Mouse (Mus musculus) limb, embryonic 10.5 days (tissue): ENCODE results near the gene Zfp978. TPM values are rescaled to one million over a fixed set of nuclear protein-coding genes. Genes with fewer than 3 reads are reported as not detected.
"Not testable (repeated sequence)": the region's sequence is repeated elsewhere in the genome, so short reads cannot be mapped to it uniquely, and the experiment has no call there.

Experiments
- DNase-seq: peaks from one replicate; pipeline ENCODE4 v3.0.0-alpha.2; 2017; ENCODE audit warnings: low spot score
- H3K27ac ChIP-seq: fragments of 300-500 bp; sonication (generic); 2 replicates; pipeline ENCODE4 v1.5.1; 2016; ENCODE audit warnings: mild to moderate bottlenecking
- H3K27me3 ChIP-seq: fragments of 300-500 bp; sonication (generic); 2 replicates; pipeline ENCODE4 v1.6.1; 2016; ENCODE audit warnings: low read depth, mild to moderate bottlenecking; ENCODE audit not compliant: poor library complexity, severe bottlenecking
- H3K36me3 ChIP-seq: fragments of 300-500 bp; sonication (generic); 2 replicates; pipeline ENCODE4 v1.6.1; 2016; ENCODE audit warnings: mild to moderate bottlenecking, moderate library complexity
- H3K4me1 ChIP-seq: fragments of 300-500 bp; sonication (generic); 2 replicates; pipeline ENCODE4 v1.6.1; 2016
- H3K4me3 ChIP-seq: fragments of 300-500 bp; sonication (generic); 2 replicates; pipeline ENCODE4 v1.5.1; 2016; ENCODE audit warnings: mild to moderate bottlenecking, moderate library complexity
- H3K9me3 ChIP-seq: fragments of 300-500 bp; sonication (generic); replicated peaks from 2 replicates; pipeline ENCODE4 v1.6.1; 2016; ENCODE audit warnings: mild to moderate bottlenecking
- WGBS: fragments of 180-500 bp; shearing (Covaris S2); methylation state at CpG from one replicate; pipeline ENCODE4 v1.1.7; 2016; 5-methylcytosine and 5-hydroxymethylcytosine counted together
- polyA plus RNA-seq: library from polyadenylated mRNA; unstranded; fragments of >200 nt; fragmentation: Nextera tagmentation; extraction: Ambion mirVana; gene quantifications from 2 replicates; pipeline ENCODE4 v1.2.1, GENCODE M21; 2016

Gene Zfp978
- polyA plus RNA-seq, 1 experiment from 2014 or later: not detected

DNA sequence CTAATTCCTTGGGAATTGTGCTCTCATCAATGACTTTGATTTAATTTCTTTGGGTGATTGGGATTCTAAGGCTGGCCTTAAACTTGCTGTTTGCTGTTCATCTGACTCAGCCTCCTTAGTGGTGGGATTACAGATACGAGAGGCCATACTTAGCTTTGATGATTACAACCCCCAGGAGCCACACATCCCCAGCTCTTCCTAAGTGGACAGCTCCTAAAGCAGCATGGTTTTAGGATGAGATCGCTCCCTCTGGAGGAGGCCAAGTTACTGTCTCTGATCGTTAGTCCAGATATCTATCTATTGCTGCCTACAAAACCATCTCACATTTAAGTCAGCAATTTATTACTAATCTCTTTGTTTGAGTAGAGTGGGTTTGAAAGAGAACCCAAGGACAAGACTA is 63.3 kb downstream of the Zfp978 start:
- peaks cover 29% of the 10 kb centered on the region for H3K9me3 ChIP-seq
- WGBS: 51% methylated on average over 3 of the region's 3 CpGs
- not testable (repeated sequence) for H3K36me3 ChIP-seq, H3K27me3 ChIP-seq, H3K4me1 ChIP-seq, H3K27ac ChIP-seq, H3K4me3 ChIP-seq, DNase-seq

DNA sequence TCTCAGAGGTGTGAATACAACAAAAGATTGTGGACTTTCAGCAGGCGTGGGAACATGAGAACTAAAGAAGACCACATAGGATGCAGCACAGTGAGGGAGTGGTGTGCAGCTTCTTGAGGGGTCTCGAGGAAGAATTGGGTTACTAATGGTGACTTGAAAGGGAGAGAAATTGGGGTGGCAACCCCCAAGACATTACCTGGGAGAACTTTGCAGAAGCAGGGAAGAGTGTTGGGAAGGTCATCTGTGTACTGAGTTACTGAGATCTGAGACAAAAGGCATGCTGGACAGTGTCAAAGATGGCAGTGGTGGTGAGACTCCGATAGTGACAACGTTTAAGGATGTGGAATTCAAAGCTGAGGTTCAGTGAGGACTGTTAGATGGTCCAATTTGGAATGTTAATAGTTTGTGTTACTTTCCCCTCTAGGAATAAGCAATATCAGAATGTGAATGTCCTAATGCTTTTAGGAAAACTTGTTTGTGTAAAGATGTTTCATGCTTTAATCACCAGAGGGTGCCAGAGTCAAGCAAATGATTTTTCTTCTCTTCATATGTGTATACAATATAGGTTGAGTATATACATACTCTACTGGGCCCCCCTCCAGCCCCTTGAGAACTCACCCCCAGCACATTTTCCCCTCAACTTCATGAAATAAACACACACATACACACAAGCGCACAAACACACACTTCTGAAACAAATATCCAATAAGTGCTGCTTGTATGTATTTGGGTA is 64.7 kb downstream of the Zfp978 start:
- H3K4me1 ChIP-seq, H3K27me3 ChIP-seq, H3K27ac ChIP-seq, DNase-seq, H3K36me3 ChIP-seq, H3K4me3 ChIP-seq: not testable (repeated sequence)
- peaks cover 23% of the 10 kb centered on the region for H3K9me3 ChIP-seq
- 54% methylated on average over 5 of the region's 5 CpGs for WGBS

DNA sequence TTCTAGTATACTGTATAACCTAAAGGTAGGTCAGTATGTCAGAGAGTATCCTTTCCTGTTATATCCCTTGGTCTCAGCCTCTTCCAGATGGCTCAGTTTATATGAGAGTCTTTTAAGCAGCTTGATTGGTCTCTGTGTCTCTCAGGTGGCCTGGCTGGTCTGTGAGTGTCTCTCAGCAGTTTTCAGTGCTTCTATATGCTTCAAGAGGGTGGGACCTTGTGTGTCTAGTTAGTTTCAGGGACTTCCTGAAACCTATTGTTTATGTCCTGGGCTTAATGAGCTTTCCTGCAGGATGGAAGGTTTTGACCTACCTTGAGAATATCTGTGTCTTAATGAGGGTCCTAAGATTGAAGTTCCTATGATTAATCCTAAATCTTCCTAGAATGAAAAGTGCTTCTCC is 69.5 kb downstream of the Zfp978 start:
- peaks cover 23% of the 10 kb centered on the region for H3K9me3 ChIP-seq
- H3K36me3 ChIP-seq: no peaks in the 10 kb centered on the region
- H3K27ac ChIP-seq: no peak overlapping the region
- no peak for DNase-seq
- no peak overlapping the region for H3K4me3 ChIP-seq
- no peaks in the 10 kb centered on the region for H3K27me3 ChIP-seq
- no peaks in the 10 kb centered on the region for H3K4me1 ChIP-seq

DNA sequence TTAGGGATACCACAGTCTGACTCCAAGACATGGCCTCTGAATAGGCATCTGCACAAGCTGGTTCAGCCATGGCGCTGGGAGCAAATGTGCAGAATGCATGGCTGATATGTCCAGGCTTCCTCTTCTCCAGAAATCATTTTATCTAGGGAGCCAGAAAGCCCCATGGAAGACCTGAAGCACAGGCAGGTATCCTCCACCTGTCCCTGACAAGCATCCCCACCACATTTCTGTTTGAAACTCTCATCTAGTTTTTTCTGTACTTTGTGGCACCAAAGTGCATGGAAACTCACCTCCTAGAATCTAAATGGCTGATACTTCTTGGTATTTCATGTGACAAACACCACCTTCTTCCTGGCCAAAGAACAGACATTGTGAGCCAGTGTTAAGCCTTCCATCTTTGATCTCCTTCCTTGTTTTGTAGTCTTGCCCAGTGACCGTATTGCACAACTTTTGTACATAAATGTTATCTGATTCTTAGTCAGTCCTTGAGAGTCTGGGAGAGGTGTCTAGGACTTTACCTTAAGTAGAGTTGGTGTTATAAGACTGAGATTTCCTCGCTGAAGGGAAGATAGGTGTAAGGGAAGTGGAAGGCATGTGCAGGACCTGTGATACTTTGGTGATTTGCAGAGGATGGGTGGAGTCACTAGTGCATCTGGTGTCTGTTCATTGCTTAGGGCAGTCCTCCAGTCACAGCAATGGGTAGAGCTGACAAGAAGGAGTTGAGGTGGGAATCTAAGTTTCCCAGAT is 70.8 kb downstream of the Zfp978 start:
- DNase-seq, H3K4me1 ChIP-seq, H3K27me3 ChIP-seq, H3K4me3 ChIP-seq, H3K27ac ChIP-seq, H3K36me3 ChIP-seq: not testable (repeated sequence)
- WGBS: 84% methylated on average over 3 of the region's 3 CpGs
- peaks cover 21% of the 10 kb centered on the region for H3K9me3 ChIP-seq

DNA sequence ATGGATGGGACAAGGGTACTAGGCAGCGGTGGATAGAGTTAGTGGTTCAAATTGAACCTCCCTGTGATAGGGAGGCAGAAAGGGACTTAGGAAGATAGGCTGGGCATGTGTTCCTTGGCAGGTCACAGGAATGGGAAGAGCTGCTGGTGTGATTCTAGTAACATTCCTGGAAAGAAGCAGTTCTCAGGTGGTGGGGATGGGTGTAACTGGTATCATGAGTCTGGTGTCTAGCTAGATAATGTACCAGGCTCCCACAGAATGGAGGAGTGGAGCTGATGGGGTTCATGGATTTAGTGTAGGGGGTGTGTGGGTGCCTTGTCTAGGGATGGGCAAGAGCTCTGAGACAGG is 71.3 kb downstream of the Zfp978 start:
- WGBS: 93% methylated on average over 1 of the region's 1 CpGs
- Histone ChIP-seq H3K9me3 (peaks cover 21% of the 10 kb centered on the region), H3K4me3 (no peak overlapping the region), H3K4me1 (no peaks in the 10 kb centered on the region), H3K36me3 (no peaks in the 10 kb centered on the region), H3K27me3 (no peaks in the 10 kb centered on the region), H3K27ac (no peak overlapping the region)
- no peak for DNase-seq

DNA sequence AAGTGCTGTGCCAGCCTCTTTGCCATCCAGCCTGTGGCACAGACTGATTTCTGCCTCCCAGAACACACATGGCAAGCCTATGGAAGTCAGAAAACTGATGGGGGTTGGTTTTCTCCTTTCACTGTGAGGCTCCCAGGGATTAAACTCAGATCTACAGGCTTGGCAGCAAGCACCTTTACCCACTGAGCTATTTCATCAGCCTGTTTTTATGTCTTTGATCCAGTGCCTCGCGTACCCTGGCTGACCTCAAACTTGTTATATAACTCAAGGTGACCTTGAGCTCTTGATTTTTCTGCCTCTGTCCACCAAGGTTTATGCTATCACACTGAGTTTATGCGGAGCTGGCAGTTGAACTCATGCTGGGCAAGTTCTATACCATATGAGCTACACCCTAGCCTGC is 71.9 kb downstream of the Zfp978 start:
- Histone ChIP-seq H3K36me3 (no peaks in the 10 kb centered on the region), H3K27ac (no peak overlapping the region), H3K4me1 (no peaks in the 10 kb centered on the region), H3K27me3 (no peaks in the 10 kb centered on the region), H3K9me3 (peaks cover 21% of the 10 kb centered on the region), H3K4me3 (no peak overlapping the region)
- 44% methylated on average over 3 of the region's 3 CpGs for WGBS
- no peak for DNase-seq

DNA sequence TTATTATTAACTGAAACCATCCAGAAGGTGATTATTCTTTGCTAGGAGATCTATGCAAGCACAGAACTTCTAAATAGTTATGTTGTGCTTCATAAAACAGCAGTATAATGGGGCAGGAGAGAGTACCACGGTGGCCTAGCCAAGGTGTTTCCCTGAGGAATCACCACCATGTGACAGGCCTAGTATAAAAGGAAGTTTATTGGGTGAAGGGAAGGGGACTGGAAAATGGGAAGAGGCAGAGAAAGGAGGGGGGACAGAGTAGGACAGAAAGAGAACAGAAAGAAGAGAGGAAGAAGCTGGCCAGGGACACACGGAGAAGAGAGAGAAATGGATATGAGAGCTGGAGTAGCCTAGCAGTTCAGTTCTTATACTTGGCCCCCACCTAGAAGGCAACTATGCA is 72.8 kb downstream of the Zfp978 start:
- DNase-seq: no peak
- no peak overlapping the region for H3K4me3 ChIP-seq
- no peaks in the 10 kb centered on the region for H3K4me1 ChIP-seq
- peaks cover 19% of the 10 kb centered on the region for H3K9me3 ChIP-seq
- H3K36me3 ChIP-seq: no peaks in the 10 kb centered on the region
- WGBS: 46% methylated on average over 2 of the region's 2 CpGs
- no peak overlapping the region for H3K27ac ChIP-seq
- no peaks in the 10 kb centered on the region for H3K27me3 ChIP-seq

Other genes with a start within 250 kb of the Zfp978 start
- 8.3 and 9.5 TPM in 2 replicates for gene Zfp991, start 229.3 kb upstream of the Zfp978 start, polyA plus RNA-seq
- 0.11 and 0.16 TPM in 2 replicates for gene Zfp988, start 55.6 kb upstream of the Zfp978 start, polyA plus RNA-seq
- gene Zfp982, start 131.1 kb downstream of the Zfp978 start, polyA plus RNA-seq: 12.3 and 13.5 TPM in 2 replicates
- gene Gm16503, start 178.9 kb downstream of the Zfp978 start, polyA plus RNA-seq: 0.75 and 1.0 TPM in 2 replicates
- gene Zfp985, start 192.0 kb downstream of the Zfp978 start, polyA plus RNA-seq: 0.25 and 0.34 TPM in 2 replicates